Mouse (Mus musculus) gastrocnemius, adult 2 months (tissue): ENCODE results near the gene Fgd3. TPM values are rescaled to one million over a fixed set of nuclear protein-coding genes. Genes with fewer than 3 reads are reported as not detected.

Experiments used
- DNase-seq: peaks from one replicate; pipeline ENCODE4 v3.0.0; 2022
- H3K27ac ChIP-seq: fragments of 200-600 bp; 2 replicates; pipeline ENCODE4 v1.8.1; 2022; ENCODE audit warnings: mild to moderate bottlenecking
- H3K4me3 ChIP-seq: fragments of 200-600 bp; 2 replicates; pipeline ENCODE4 v1.8.1; 2022; ENCODE audit warnings: mild to moderate bottlenecking, moderate library complexity
- CTCF ChIP-seq: fragments of 200-600 bp; IDR thresholded peaks from 2 replicates; pipeline ENCODE4 v1.8.1; 2022; ENCODE audit warnings: antibody characterized with exemption, mild to moderate bottlenecking, moderate library complexity
- intact Hi-C: fragments of 180-260 bp; cut with DNase I; formaldehyde crosslinking; loops from one replicate; pipeline ENCODE4 v1.15.1; 2025
- total RNA-seq, 2 experiments: library from RNA; stranded (reverse); gene quantifications; 2 replicates each; pipeline ENCODE4 v1.2.3; 2021

The Fgd3 gene
- total RNA-seq, 2 experiments from 2014 or later: 0.97 to 1.1 TPM

GRCm38 (mm10) chr13:49335077-49335982, 15.2 kb upstream of the Fgd3 start:
- TF ChIP-seq CTCF: no peak
- Histone ChIP-seq H3K27ac (no peak overlapping the region), H3K4me3 (no peak overlapping the region)
- DNase-seq: no peak
- intact Hi-C loops: no loop called here

- Histone ChIP-seq H3K27ac (no peak overlapping the region), H3K4me3 (no peak overlapping the region)
- intact Hi-C loops: no loop called here
- no peak for TF ChIP-seq CTCF
- no peak for DNase-seq
Observed at GRCm38 (mm10) chr13:49333250-49333649, 13.1 kb upstream of the Fgd3 start.

DNA sequence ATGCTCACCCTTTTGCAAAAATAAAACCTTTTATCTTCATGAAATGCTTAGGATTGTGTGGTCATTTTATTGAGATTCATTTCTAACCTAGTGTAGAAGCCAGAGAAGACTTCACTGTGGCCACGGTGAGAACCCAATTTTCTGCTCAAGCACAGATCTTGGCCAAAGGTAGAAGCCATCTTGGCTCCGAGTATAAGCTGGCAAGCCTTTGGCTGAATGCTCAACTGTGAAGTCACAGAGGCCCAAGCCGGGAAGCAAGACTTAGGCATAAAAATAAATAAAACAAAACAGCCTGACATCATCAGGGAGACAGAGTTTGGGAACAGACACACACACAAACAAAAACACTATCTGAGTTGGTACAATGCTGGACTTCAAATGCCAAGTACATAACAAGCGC, 8.0 kb upstream of the Fgd3 start:
- no peak for TF ChIP-seq CTCF
- DNase-seq: no peak
- Histone ChIP-seq H3K27ac (no peak overlapping the region; the same call in 1 of the 2 replicates), H3K4me3 (no peak overlapping the region)
- intact Hi-C loops: loop anchor here (5.0 kb wide), 2 partner anchors 111 to 324 kb away; partner anchors contain the start of genes Card19, Cenpp and Nol8

GRCm38 (mm10) chr13:49326246-49327206, 6.4 kb upstream of the Fgd3 start:
- DNase-seq: peak; percentile 43
- peak; percentile 64 for TF ChIP-seq CTCF
- Histone ChIP-seq H3K4me3 (no peak overlapping the region), H3K27ac (no peak overlapping the region)
- intact Hi-C loops: loop anchor here (1.0 to 5.0 kb wide), 3 partner anchors 55 to 326 kb away; partner anchors contain the start of genes Card19, Cenpp and Nol8

DNA sequence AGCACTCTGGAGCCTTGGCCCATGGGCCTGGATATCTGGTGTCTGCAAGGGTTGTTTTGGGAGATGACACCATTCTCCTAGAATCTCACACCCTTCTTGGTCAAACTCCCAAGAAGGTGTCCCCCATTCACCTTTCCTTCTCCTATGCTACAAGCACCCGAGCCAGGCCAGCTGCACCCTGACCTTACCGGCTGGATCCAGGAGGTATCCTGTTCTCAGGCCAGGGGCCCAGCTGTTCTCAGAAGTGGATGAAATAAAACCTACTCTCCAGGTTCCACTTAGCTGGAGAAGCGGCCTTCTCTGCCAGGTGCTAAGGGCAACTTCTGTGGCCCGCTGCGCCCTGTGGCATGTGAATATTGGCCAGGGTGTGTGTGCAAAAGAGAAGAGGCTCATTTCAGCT, 4.8 kb upstream of the Fgd3 start:
- peak overlapping the region; percentile 51 for H3K27ac ChIP-seq
- DNase-seq: peak; percentile 93
- no peak for TF ChIP-seq CTCF
- no peak overlapping the region for H3K4me3 ChIP-seq
- intact Hi-C loops: loop anchor here (2.0 to 5.0 kb wide), 3 partner anchors 16 to 327 kb away; partner anchors contain the start of genes Bicd2, Card19, Cenpp and Nol8

DNA sequence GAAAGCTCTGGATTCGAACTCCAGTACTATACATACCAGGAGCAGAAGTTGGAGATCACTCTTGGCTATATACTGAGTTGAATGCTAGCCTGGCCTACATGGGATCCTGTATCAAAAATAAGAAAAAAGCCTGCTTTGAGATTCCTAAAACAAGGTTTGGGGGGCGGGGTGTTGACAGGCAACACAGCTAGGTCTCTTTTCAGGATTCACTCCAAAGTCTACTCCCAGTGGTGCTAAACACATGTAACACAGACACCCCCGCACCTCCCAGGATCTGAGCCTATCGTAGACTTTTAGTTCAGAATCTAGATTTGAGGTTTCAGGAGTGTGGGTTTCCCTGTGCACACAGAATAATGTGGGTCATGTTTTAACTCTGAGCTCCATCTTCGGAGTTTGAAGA, 2.6 kb upstream of the Fgd3 start:
- H3K4me3 ChIP-seq: no peak overlapping the region
- DNase-seq: no peak
- no peak for TF ChIP-seq CTCF
- intact Hi-C loops: no loop called here
- H3K27ac ChIP-seq: peak overlapping the region; percentile 78

GRCm38 (mm10) chr13:49322169-49322568, 2.1 kb upstream of the Fgd3 start:
- Histone ChIP-seq H3K27ac (peak overlapping the region; percentile 78), H3K4me3 (0 out of 2 replicates have a peak overlapping the region, but pooled peaks have one; percentile 23)
- DNase-seq: peak; percentile 48
- TF ChIP-seq CTCF: peak; percentile 5; the same call in 1 of the 2 replicates
- intact Hi-C loops: no loop called here

DNA sequence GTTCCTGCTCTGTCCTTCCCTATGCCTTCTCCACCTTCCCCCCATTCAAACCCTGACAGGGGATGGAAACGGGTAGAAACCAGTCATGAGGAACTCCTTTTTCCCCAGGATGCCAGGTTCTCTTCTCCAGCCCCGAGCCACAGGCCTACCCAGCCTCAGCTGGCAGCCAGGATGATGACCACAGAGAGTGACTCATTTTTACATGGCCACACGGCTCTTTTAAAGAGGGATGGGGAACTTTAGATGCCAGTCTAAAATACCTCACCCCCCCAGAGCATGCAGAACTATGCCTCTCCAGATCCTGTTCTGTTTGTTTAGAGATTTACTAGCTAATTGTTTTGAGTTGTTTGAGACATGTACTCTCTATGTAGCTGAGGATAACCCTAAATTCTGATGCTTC, 1.3 kb upstream of the Fgd3 start:
- TF ChIP-seq CTCF: no peak
- DNase-seq: no peak
- intact Hi-C loops: no loop called here
- Histone ChIP-seq H3K4me3 (no peak overlapping the region), H3K27ac (no peak overlapping the region; the same call in 1 of the 2 replicates)

DNA sequence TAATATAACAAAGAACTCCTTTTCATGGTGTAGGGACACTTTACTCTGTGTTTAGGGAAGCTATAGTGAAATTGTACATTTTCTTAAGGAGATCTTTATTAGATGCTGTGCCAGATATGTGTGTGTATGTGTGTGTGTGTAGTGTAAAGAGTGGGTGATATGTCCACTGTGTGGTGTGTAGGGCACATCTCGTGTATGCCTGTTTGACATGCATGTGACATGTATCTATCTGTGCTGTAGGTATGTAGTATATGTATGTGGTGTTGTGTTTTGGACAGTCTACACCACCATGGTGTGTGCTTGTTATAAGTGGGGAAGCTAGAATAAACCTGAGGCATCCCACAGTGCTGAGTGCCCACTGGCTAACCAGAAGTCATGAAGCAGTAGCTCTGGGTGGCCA, 403 bp upstream of the Fgd3 start:
- no peak overlapping the region for H3K27ac ChIP-seq
- no peak for TF ChIP-seq CTCF
- intact Hi-C loops: no loop called here
- H3K4me3 ChIP-seq: no peak overlapping the region
- no peak for DNase-seq

DNA sequence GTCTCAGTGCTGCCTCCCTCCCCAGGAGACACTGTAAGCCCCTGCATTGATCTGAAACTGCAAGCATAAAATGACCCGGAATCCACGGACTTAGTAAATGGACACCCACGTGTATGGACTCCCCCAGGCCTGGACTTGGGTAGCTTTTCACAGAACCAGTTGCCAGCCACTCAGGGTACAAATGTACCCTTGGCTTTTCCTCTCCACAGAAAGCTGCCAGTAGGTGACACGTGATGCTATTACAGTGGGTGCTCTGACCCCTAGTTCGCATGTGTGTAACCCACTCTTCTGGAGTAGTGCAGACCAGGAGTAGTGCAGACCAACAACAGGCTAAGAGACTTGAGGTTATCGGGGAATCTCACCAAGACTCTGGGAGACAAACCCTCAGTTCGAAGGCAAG, 2.2 kb downstream of the Fgd3 start:
- no peak overlapping the region for H3K27ac ChIP-seq
- no peak for TF ChIP-seq CTCF
- no peak overlapping the region for H3K4me3 ChIP-seq
- DNase-seq: no peak
- intact Hi-C loops: no loop called here

GRCm38 (mm10) chr13:49317508-49317907, 2.6 kb downstream of the Fgd3 start:
- intact Hi-C loops: no loop called here
- no peak overlapping the region for H3K4me3 ChIP-seq
- DNase-seq: no peak
- no peak for TF ChIP-seq CTCF
- H3K27ac ChIP-seq: no peak overlapping the region

- no peak for DNase-seq
- H3K27ac ChIP-seq: no peak overlapping the region
- intact Hi-C loops: no loop called here
- H3K4me3 ChIP-seq: no peak overlapping the region
- TF ChIP-seq CTCF: no peak
Observed at GRCm38 (mm10) chr13:49316386-49317162, 3.5 kb downstream of the Fgd3 start.
